Mouse (Mus musculus) B cell, adult 2 months (primary cell): ENCODE results near the gene Gm21812.
"Not testable (repeated sequence)": the region's sequence is repeated elsewhere in the genome, so short reads cannot be mapped to it uniquely, and the experiment has no call there.

Experiments
- DNase-seq, 2 experiments: peaks; one replicate each; pipeline ENCODE4 v3.0.0; 2022

Gene Gm21812

GRCm38 (mm10) chrY:9347084-9347483, at the start of gene Gm21812:
TSS of gene Gm21812 (minus strand) at chrY:9347184.
- not testable (repeated sequence) for DNase-seq
